Mouse (Mus musculus) E14TG2a.4 (cell line): ENCODE data around the gene Wipf2.

Source experiments
- CTCF ChIP-seq: conservative IDR thresholded peaks from 2 replicates; pipeline ENCODE4 v1.5.1; 2014; ENCODE audit warnings: low read length
- NANOG ChIP-seq: IDR thresholded peaks from 2 replicates; pipeline ENCODE4 v1.6.1; 2014; ENCODE audit warnings: borderline replicate concordance, low read length, mixed read lengths

DNA sequence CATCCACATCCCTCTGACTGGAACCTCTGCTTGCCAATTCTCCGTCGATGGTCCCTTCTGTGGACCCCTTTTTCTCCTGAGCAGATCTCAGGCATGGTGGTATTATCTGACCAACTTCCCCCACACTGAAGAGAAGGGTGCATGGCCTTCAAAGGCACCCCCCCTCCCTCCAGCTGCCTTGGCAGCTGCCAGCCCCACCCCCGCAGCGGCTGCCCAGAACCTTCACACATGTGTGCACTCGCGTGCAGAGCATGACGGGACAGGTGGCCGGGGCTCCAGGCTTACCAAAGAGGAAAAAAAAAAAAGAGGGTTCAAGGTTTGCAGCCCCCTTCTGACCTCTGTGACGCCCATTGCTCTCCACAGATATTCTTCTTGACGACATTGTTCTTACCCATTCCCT lies 23.5 kb upstream of the Wipf2 start:
- TF ChIP-seq CTCF (no peak), NANOG (no peak)
